Mouse (Mus musculus) skeletal muscle tissue, postnatal 0 days (tissue): ENCODE results near the gene Csmd2. TPM values are rescaled to one million over a fixed set of nuclear protein-coding genes. Genes with fewer than 3 reads are reported as not detected.

Experiments used
- polyA plus RNA-seq: library from polyadenylated mRNA; unstranded; fragments of >200 nt; fragmentation: Nextera tagmentation; extraction: Ambion mirVana; gene quantifications from 2 replicates; pipeline ENCODE4 v1.2.1, GENCODE M21; 2015

Gene Csmd2
- not detected in 2 replicates for polyA plus RNA-seq

GRCm38 (mm10) chr4:127987784-127988455 lies at the start of gene Csmd2:
Gene Csmd2, plus strand, starts transcription at chr4:127987857.

GRCm38 (mm10) chr4:127970901-127971868 lies 16.5 kb upstream of the Csmd2 start, which contains the start of gene CK137956:
Gene CK137956, minus strand, starts transcription at chr4:127970951.

GRCm38 (mm10) chr4:128260907-128261560 lies 273.4 kb downstream of the Csmd2 start, which contains the start of gene Hmgb4:
Gene Hmgb4, minus strand, starts transcription at chr4:128260957.

GRCm38 (mm10) chr4:128609925-128610402 lies 622.3 kb downstream of the Csmd2 start, which contains the start of gene Zscan20:
Gene Zscan20, minus strand, starts transcription at chr4:128610098.

Other genes starting within 250 kb of the Csmd2 start
- not detected in 2 replicates for gene CK137956, start 16.9 kb upstream of the Csmd2 start, polyA plus RNA-seq